Mouse (Mus musculus) left cerebral cortex, adult 2 months (tissue): Measurements from ENCODE around the gene Pinlyp. TPM values are rescaled to one million over a fixed set of nuclear protein-coding genes. Genes with fewer than 3 reads are reported as not detected.

Experiments
- DNase-seq, 2 experiments: peaks; one replicate each; pipeline ENCODE4 v3.0.0; 2021 to 2022; ENCODE audit warnings: low spot score in 2 of 2, mixed read lengths in 1 of 2; ENCODE audit errors: extremely low spot score in 1 of 2
- H3K27ac ChIP-seq: fragments of 200-600 bp; 2 replicates; pipeline ENCODE4 v1.8.1; 2022
- H3K4me3 ChIP-seq: fragments of 200-600 bp; 2 replicates; pipeline ENCODE4 v1.8.1; 2022
- CTCF ChIP-seq: fragments of 200-600 bp; IDR thresholded peaks from 2 replicates; pipeline ENCODE4 v1.8.1; 2022; ENCODE audit warnings: antibody characterized with exemption, mild to moderate bottlenecking, moderate library complexity
- intact Hi-C: fragments of 180-260 bp; cut with DNase I; formaldehyde crosslinking; loops from one replicate; pipeline ENCODE4 v1.15.1; 2025
- long read RNA-seq, 2 experiments: library from polyadenylated mRNA; stranded (forward); transcript quantifications; one replicate each; pipeline ENCODE4 v2.0.0; 2021; ENCODE audit warnings: borderline mapping rate in 2 of 2
- total RNA-seq, 2 experiments: library from RNA; stranded (reverse); gene quantifications; 2 replicates each; pipeline ENCODE4 v1.2.3; 2021

Pinlyp gene
- total RNA-seq = not detected
- long read RNA-seq, experiment 1 = 0 reads
- long read RNA-seq, experiment 2 = 0 reads

GRCm38 (mm10) chr7:24546068-24546614 is at the start of gene Pinlyp, which contains the start of gene Xrcc1:
Gene Pinlyp, minus strand, starts transcription at chr7:24546118.
Gene Xrcc1, plus strand, starts transcription at chr7:24546289.
- Histone ChIP-seq H3K27ac (peak within 1 kb of the TSS; percentile 84), H3K4me3 (peak within 1 kb of the TSS; percentile 66)
- no peak for TF ChIP-seq CTCF
- DNase-seq = no peak
- intact Hi-C loops = loop anchor here (10.0 kb wide), 1 partner anchor 119 kb away; no protein-coding TSS in a partner anchor

- DNase-seq = no peak
- Histone ChIP-seq H3K4me3 (no peak overlapping the region), H3K27ac (no peak overlapping the region)
- intact Hi-C loops = loop anchor here (5.0 kb wide), 1 partner anchor 287 kb away; the partner anchor contains the start of gene Rps19
- no peak for TF ChIP-seq CTCF
Measured at GRCm38 (mm10) chr7:24595464-24595863, 49.5 kb upstream of the Pinlyp start.

- Histone ChIP-seq H3K27ac (no peak overlapping the region), H3K4me3 (peak overlapping the region; percentile 83)
- intact Hi-C loops = no loop called here
- no peak for TF ChIP-seq CTCF
- DNase-seq = no peak
Measured at GRCm38 (mm10) chr7:24594309-24594803, 48.4 kb upstream of the Pinlyp start.

- DNase-seq = peak; percentile 62 to 71
- Histone ChIP-seq H3K4me3 (peak overlapping the region; percentile 83), H3K27ac (peak overlapping the region; percentile 77)
- no peak for TF ChIP-seq CTCF
- intact Hi-C loops = no loop called here
Measured at GRCm38 (mm10) chr7:24593621-24594308, 47.8 kb upstream of the Pinlyp start.

- TF ChIP-seq CTCF = no peak
- H3K4me3 ChIP-seq = no peak overlapping the region
- H3K27ac ChIP-seq = no peak overlapping the region
- no peak for DNase-seq
- intact Hi-C loops = no loop called here
Measured at GRCm38 (mm10) chr7:24592781-24593180, 46.9 kb upstream of the Pinlyp start.

- no peak overlapping the region for H3K27ac ChIP-seq
- intact Hi-C loops = no loop called here
- no peak for TF ChIP-seq CTCF
Measured at GRCm38 (mm10) chr7:24592163-24592562, 46.2 kb upstream of the Pinlyp start.

GRCm38 (mm10) chr7:24591735-24592134 is 45.8 kb upstream of the Pinlyp start:
- intact Hi-C loops = no loop called here
- DNase-seq = no peak
- Histone ChIP-seq H3K4me3 (no peak overlapping the region), H3K27ac (no peak overlapping the region)
- TF ChIP-seq CTCF = peak; percentile 19

More at GRCm38 (mm10) chr7:24592163-24592562, 46.2 kb upstream of the Pinlyp start:
- H3K4me3 ChIP-seq = no peak overlapping the region
- DNase-seq = no peak

- no peak for DNase-seq
- TF ChIP-seq CTCF = no peak
- intact Hi-C loops = no loop called here
- H3K4me3 ChIP-seq = no peak overlapping the region
- H3K27ac ChIP-seq = no peak overlapping the region
Measured at GRCm38 (mm10) chr7:24588336-24588735, 42.4 kb upstream of the Pinlyp start.

GRCm38 (mm10) chr7:24587330-24588105 is 41.6 kb upstream of the Pinlyp start, which contains the start of the genes Ethe1 and Zfp575:
Gene Ethe1, plus strand, starts transcription at chr7:24587543.
Gene Zfp575, minus strand, starts transcription at chr7:24587641.
- no peak for TF ChIP-seq CTCF
- Histone ChIP-seq H3K4me3 (peak within 1 kb of the TSS; percentile 69), H3K27ac (peak within 1 kb of the TSS; percentile 84)
- DNase-seq = peak; percentile 85 to 91
- intact Hi-C loops = no loop called here

GRCm38 (mm10) chr7:24586828-24587227 is 40.9 kb upstream of the Pinlyp start:
- TF ChIP-seq CTCF = no peak
- Histone ChIP-seq H3K4me3 (peak overlapping the region; percentile 69), H3K27ac (peak overlapping the region; percentile 84; the same call in 1 of the 2 replicates)
- DNase-seq = no peak
- intact Hi-C loops = no loop called here

GRCm38 (mm10) chr7:24585995-24586394 is 40.1 kb upstream of the Pinlyp start:
- TF ChIP-seq CTCF = no peak
- no peak overlapping the region for H3K4me3 ChIP-seq

More at GRCm38 (mm10) chr7:24585995-24586394, 40.1 kb upstream of the Pinlyp start:
- H3K27ac ChIP-seq = no peak overlapping the region
- no peak for DNase-seq
- intact Hi-C loops = no loop called here
